Mouse (Mus musculus): ENCODE data around the gene Mtcl1. TPM values are rescaled to one million over a fixed set of nuclear protein-coding genes. Genes with fewer than 3 reads are reported as not detected.

Gene Mtcl1
- polyA plus RNA-seq, 1 experiment from 2014 or later = 14.3 TPM

DNA sequence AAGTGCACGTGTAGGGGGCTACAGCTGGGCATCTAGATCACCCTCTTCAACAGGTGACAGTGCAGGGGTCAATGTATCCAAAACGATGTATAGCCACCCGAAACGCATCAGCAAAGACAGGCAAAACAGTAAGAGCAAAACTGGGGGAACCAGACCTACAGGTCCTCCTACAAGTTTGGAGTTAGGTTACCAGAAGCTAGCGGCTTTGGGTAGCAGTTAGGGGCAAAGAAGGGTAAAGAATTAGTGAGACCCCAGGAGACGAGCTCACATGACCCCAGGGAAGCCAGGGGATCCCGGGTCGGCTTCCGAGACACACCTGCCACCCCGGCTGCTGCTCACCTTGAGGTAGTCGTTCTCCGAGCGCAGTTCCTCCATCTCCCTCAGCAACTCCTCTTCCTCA, 1.6 kb downstream of the Mtcl1 start:
- Histone ChIP-seq H3K9ac (peak overlapping the region; percentile 72), H3K4me3 (ENCODE audit: low read depth, low read length) (peak overlapping the region; percentile 80), H3K4me2 (peak overlapping the region; percentile 95), H3K27ac (ENCODE audit: low read depth) (peak overlapping the region; percentile 61; the same call in 1 of the 2 replicates), H3K9me3 (ENCODE audit: low read depth, low read length) (no peaks in the 10 kb centered on the region), H3K27me3 (ENCODE audit: insufficient read depth, low read length) (peaks cover 29% of the 10 kb centered on the region), H3K36me3 (ENCODE audit: insufficient read depth) (no peaks in the 10 kb centered on the region), H3K4me1 (ENCODE audit: insufficient read depth) (peaks cover 12% of the 10 kb centered on the region; the same call in 1 of the 2 replicates)
- ATAC-seq (ENCODE audit: insufficient read depth) (no peak), DNase-seq (peak; percentile 24)
- 1% methylated on average over 13 of the region's 13 CpGs for WGBS
- no peak for TF ChIP-seq CTCF (IDR thresholded peaks at IDR 0.05; ENCODE audit: low read depth)

DNA sequence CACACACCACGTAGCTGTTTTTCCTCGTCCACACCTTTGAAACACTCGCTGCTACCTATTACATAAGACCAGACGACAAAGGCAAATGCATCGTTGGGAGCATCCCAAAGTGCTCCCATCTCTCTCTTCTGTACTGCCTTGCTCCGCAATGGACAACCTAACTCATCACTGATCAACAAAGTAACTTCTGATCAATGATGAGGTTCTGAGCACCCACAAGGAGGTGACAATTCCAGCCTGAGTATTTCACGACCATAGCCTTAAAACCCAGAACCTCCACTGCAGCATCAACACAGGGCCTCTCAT, 2.6 kb downstream of the Mtcl1 start:
- DNase-seq (no peak), ATAC-seq (ENCODE audit: insufficient read depth) (no peak)
- Histone ChIP-seq H3K4me1 (ENCODE audit: insufficient read depth) (peaks cover 12% of the 10 kb centered on the region; the same call in 1 of the 2 replicates), H3K4me3 (ENCODE audit: low read depth, low read length) (peak overlapping the region; percentile 80), H3K9ac (peak overlapping the region; percentile 36; the same call in 1 of the 2 replicates), H3K27me3 (ENCODE audit: insufficient read depth, low read length) (peaks cover 28% of the 10 kb centered on the region), H3K4me2 (peak overlapping the region; percentile 95), H3K36me3 (ENCODE audit: insufficient read depth) (no peaks in the 10 kb centered on the region), H3K9me3 (ENCODE audit: low read depth, low read length) (no peaks in the 10 kb centered on the region), H3K27ac (ENCODE audit: low read depth) (no peak overlapping the region)
- TF ChIP-seq CTCF (IDR thresholded peaks at IDR 0.05; ENCODE audit: low read depth) = no peak
- WGBS = 50% methylated on average over 7 of the region's 7 CpGs

DNA sequence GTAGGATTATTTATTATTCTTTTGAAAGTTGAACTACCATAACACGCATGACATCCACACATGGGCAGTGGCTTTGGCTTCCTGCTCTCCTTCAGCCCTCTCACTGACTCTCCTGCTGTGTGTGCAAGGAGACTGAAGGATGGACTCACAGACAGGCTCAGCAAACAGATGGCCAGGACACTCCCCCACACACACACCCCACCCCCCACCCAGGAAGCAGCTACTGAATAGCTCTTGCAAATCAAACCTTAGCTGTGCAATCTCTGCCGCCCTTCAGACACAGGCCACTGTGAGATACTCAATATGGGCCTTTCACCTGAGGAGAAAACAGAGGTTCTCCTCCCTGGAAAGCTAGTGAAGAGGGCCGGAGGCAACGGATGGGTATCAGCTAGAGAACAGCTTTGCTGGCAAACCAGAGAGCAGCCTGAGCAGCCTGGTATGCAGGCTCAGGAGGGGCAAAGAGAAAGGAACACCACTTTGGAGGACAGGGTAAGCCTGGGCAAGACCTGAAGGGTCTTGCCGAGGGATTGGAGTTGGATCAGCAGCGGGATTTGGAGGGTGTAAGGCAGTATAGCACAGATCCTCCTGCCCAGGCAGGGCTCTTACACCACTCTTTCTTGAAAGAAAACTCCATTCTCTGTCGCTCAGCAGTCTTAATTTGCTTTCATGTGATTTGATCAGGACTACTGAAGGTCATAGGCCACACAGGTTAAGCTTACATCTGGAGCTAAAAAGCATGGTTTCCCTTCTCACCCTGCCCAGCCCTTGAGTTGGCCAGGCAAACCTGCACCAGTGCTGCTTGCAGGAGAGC, 3.1 kb downstream of the Mtcl1 start:
- peaks cover 26% of the 10 kb centered on the region for H3K27me3 ChIP-seq (ENCODE audit: insufficient read depth, low read length)
- no peak for TF ChIP-seq CTCF (IDR thresholded peaks at IDR 0.05; ENCODE audit: low read depth)
- ATAC-seq (ENCODE audit: insufficient read depth) (no peak), DNase-seq (no peak)
- H3K4me3 ChIP-seq (ENCODE audit: low read depth, low read length) = peak overlapping the region; percentile 80
- no peak overlapping the region for H3K27ac ChIP-seq (ENCODE audit: low read depth)
- no peaks in the 10 kb centered on the region for H3K9me3 ChIP-seq (ENCODE audit: low read depth, low read length)
- 48% methylated on average over 7 of the region's 7 CpGs for WGBS
- H3K4me2 ChIP-seq = peak overlapping the region; percentile 95
- H3K36me3 ChIP-seq (ENCODE audit: insufficient read depth) = no peaks in the 10 kb centered on the region
- H3K9ac ChIP-seq = peak overlapping the region; percentile 36; the same call in 1 of the 2 replicates
- H3K4me1 ChIP-seq (ENCODE audit: insufficient read depth) = peaks cover 12% of the 10 kb centered on the region; the same call in 1 of the 2 replicates

DNA sequence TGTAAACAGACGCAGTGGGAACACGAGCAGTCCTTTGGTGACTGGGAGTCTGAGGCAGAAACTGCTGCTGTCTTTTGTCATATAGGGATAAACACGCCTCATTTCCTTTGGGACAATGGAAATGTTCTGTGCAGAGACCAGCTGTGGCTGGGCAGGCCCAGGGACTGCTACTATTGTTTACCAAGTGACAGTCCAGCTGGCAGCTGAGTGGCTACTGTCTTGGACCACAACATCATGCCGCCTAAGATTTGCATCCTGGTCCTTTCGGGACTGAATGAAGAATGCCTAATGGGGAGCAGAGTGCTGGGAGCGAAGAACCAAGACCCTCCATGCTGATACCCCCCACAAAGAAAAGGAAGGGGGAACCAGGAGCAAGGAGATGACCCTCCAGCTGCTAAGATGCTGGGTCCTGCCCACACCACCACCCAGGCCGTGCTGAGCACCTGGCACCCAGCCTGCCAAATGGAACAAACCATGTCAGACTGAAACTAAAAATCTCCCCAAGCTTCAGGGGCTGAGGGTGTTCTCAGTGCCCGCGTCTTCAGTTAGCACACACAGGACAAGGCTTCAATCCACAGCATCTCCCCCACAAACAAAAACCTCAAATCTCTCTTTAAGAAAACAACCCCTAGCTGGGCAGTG, 5.4 kb downstream of the Mtcl1 start:
- no peak for TF ChIP-seq CTCF (IDR thresholded peaks at IDR 0.05; ENCODE audit: low read depth)
- Histone ChIP-seq H3K4me2 (no peak overlapping the region), H3K9me3 (ENCODE audit: low read depth, low read length) (no peaks in the 10 kb centered on the region), H3K27ac (ENCODE audit: low read depth) (no peak overlapping the region), H3K4me1 (ENCODE audit: insufficient read depth) (0 out of 2 replicates have a peak, but pooled peaks cover 7% of the 10 kb centered on the region), H3K36me3 (ENCODE audit: insufficient read depth) (no peaks in the 10 kb centered on the region), H3K9ac (no peak overlapping the region), H3K27me3 (ENCODE audit: insufficient read depth, low read length) (peaks cover 15% of the 10 kb centered on the region), H3K4me3 (ENCODE audit: low read depth, low read length) (no peak overlapping the region)
- DNase-seq = peak; percentile 65
- ATAC-seq (ENCODE audit: insufficient read depth) = peak; percentile 54; the same call in 1 of the 2 replicates
- 56% methylated on average over 9 of the region's 9 CpGs for WGBS

DNA sequence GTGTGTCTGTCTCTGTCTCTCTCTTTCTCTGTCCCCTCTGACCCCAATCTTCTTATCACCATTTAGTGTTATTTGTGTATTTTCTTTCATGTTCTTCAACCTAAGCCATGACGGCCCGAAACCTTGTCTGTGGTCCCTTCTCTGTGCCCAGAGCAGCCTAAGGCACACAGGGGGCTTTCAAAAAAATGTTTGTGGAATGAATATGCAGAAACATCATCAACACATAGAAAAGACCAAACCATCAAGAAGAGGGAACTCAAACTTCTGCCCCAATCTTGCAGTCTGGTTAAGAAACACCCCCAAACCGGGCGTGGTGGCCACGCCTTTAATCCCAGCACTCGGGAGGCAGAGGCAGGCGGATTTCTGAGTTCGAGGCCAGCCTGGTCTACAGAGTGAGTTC, 9.7 kb downstream of the Mtcl1 start:
- H3K4me3 ChIP-seq (ENCODE audit: low read depth, low read length) = no peak overlapping the region
- H3K27ac ChIP-seq (ENCODE audit: low read depth) = no peak overlapping the region
- WGBS = 71% methylated on average over 8 of the region's 8 CpGs
- H3K9me3 ChIP-seq (ENCODE audit: low read depth, low read length) = no peaks in the 10 kb centered on the region
- no peaks in the 10 kb centered on the region for H3K27me3 ChIP-seq (ENCODE audit: insufficient read depth, low read length)
- ATAC-seq (ENCODE audit: insufficient read depth) = no peak
- no peak for DNase-seq
- H3K4me1 ChIP-seq (ENCODE audit: insufficient read depth) = no peaks in the 10 kb centered on the region
- H3K9ac ChIP-seq = no peak overlapping the region
- H3K36me3 ChIP-seq (ENCODE audit: insufficient read depth) = peaks cover 11% of the 10 kb centered on the region; the same call in 1 of the 2 replicates
- no peak for TF ChIP-seq CTCF (IDR thresholded peaks at IDR 0.05; ENCODE audit: low read depth)
- no peak overlapping the region for H3K4me2 ChIP-seq

DNA sequence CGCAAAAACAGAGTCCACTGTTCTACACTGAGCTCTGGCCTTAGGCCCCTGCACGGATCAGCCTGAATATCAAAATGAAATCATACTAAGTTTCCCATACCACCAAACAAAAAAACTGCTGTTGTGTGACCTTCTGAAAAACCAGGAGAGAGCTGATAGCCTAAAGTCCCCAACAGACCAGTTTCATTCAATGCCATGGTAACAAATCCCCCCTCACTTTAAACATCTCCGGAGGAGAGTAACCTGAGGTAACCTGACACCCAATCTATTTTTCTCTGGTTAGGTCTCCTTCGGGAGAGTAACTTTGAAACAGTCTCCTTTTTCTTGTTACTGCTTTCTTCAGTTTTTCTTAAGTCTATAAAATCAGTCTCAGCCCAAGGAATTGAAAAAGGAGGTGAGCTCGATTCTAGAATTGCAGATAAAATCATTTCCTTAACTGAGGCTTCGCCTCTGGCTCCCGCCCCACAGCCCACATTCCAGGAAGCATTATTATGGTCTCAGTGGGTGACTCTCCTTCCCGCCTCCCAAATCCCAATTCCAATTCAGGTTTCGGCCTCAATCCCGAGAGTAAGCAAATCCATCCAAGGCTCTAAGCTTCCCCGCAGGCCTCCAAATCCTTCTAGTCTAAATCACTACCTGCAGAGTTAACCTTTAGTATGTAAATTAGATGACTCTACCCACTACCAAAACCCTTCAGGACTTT, 10.3 kb downstream of the Mtcl1 start:
- H3K4me3 ChIP-seq (ENCODE audit: low read depth, low read length) = no peak overlapping the region
- peaks cover 14% of the 10 kb centered on the region; the same call in 1 of the 2 replicates for H3K36me3 ChIP-seq (ENCODE audit: insufficient read depth)
- no peak overlapping the region for H3K4me2 ChIP-seq
- no peaks in the 10 kb centered on the region for H3K27me3 ChIP-seq (ENCODE audit: insufficient read depth, low read length)
- no peaks in the 10 kb centered on the region for H3K4me1 ChIP-seq (ENCODE audit: insufficient read depth)
- no peak for DNase-seq
- no peak for TF ChIP-seq CTCF (IDR thresholded peaks at IDR 0.05; ENCODE audit: low read depth)
- WGBS = 30% methylated on average over 11 of the region's 11 CpGs
- no peak overlapping the region for H3K9ac ChIP-seq
- no peaks in the 10 kb centered on the region for H3K9me3 ChIP-seq (ENCODE audit: low read depth, low read length)
- no peak for ATAC-seq (ENCODE audit: insufficient read depth)
- no peak overlapping the region for H3K27ac ChIP-seq (ENCODE audit: low read depth)

DNA sequence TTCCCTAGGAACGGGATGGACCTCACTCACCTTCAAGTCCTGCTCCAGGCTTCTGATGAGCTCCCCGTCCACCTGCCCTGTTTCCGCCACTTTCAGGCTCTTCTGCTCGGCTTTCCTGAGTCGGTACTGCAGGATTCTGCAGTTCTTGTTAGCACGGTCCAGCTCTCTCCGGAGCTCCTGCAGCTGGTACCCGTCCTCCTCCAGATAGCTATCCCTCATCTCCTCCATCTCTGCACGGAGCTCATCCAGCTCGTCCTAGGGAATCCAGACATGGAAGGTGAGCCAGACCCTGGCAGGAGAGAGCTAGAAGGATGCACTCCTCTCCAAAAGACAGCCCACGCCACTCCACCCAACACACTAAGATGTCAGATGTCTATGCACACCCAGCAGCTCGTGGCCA, 11.4 kb downstream of the Mtcl1 start:
- Histone ChIP-seq H3K4me1 (ENCODE audit: insufficient read depth) (no peaks in the 10 kb centered on the region), H3K27me3 (ENCODE audit: insufficient read depth, low read length) (no peaks in the 10 kb centered on the region), H3K4me2 (no peak overlapping the region), H3K27ac (ENCODE audit: low read depth) (no peak overlapping the region), H3K4me3 (ENCODE audit: low read depth, low read length) (no peak overlapping the region), H3K36me3 (ENCODE audit: insufficient read depth) (peaks cover 16% of the 10 kb centered on the region; the same call in 1 of the 2 replicates), H3K9ac (no peak overlapping the region), H3K9me3 (ENCODE audit: low read depth, low read length) (no peaks in the 10 kb centered on the region)
- DNase-seq (no peak), ATAC-seq (ENCODE audit: insufficient read depth) (no peak)
- 80% methylated on average over 12 of the region's 12 CpGs for WGBS
- no peak for TF ChIP-seq CTCF (IDR thresholded peaks at IDR 0.05; ENCODE audit: low read depth)

Measured in lung, embryonic 14.5 days (tissue).